Mouse (Mus musculus) testis, postnatal 14 days (tissue): ENCODE measurements around the gene Hs3st3b1.

ENCODE experiments used
- DNase-seq: peaks from one replicate; pipeline ENCODE4 v3.0.0; 2021; ENCODE audit warnings: low spot score

Gene Hs3st3b1

GRCm38 (mm10) chr11:63923386-63923785 lies 1.3 kb upstream of the Hs3st3b1 start:
- DNase-seq: no peak

- DNase-seq: no peak
Observed at GRCm38 (mm10) chr11:63921044-63921951, 792 bp downstream of the Hs3st3b1 start.

GRCm38 (mm10) chr11:63920531-63920930 lies 1.6 kb downstream of the Hs3st3b1 start:
- peak; percentile 71 for DNase-seq

- DNase-seq: no peak
Observed at GRCm38 (mm10) chr11:63919211-63920098, 2.6 kb downstream of the Hs3st3b1 start.

GRCm38 (mm10) chr11:63918321-63919105 lies 3.6 kb downstream of the Hs3st3b1 start:
- no peak for DNase-seq

GRCm38 (mm10) chr11:63917561-63917960 lies 4.5 kb downstream of the Hs3st3b1 start:
- DNase-seq: no peak

GRCm38 (mm10) chr11:63914388-63914787 lies 7.7 kb downstream of the Hs3st3b1 start:
- peak; percentile 82 for DNase-seq

- DNase-seq: no peak
Observed at GRCm38 (mm10) chr11:63913936-63914335, 8.2 kb downstream of the Hs3st3b1 start.

GRCm38 (mm10) chr11:63911001-63911400 lies 11.1 kb downstream of the Hs3st3b1 start:
- DNase-seq: no peak

- no peak for DNase-seq
Observed at GRCm38 (mm10) chr11:63909961-63910360, 12.1 kb downstream of the Hs3st3b1 start.

GRCm38 (mm10) chr11:63908500-63908899 lies 13.6 kb downstream of the Hs3st3b1 start:
- DNase-seq: no peak

GRCm38 (mm10) chr11:63906552-63907353 lies 15.3 kb downstream of the Hs3st3b1 start:
- DNase-seq: no peak

- no peak for DNase-seq
Observed at GRCm38 (mm10) chr11:63904787-63905186, 17.3 kb downstream of the Hs3st3b1 start.

- DNase-seq: no peak
Observed at GRCm38 (mm10) chr11:63898509-63899168, 23.5 kb downstream of the Hs3st3b1 start.

- no peak for DNase-seq
Observed at GRCm38 (mm10) chr11:63897856-63898508, 24.1 kb downstream of the Hs3st3b1 start.

GRCm38 (mm10) chr11:63897011-63897410 lies 25.1 kb downstream of the Hs3st3b1 start:
- no peak for DNase-seq

- no peak for DNase-seq
Observed at GRCm38 (mm10) chr11:63894188-63894587, 27.9 kb downstream of the Hs3st3b1 start.

- no peak for DNase-seq
Observed at GRCm38 (mm10) chr11:63893557-63893956, 28.5 kb downstream of the Hs3st3b1 start.

- no peak for DNase-seq
Observed at GRCm38 (mm10) chr11:63891479-63892020, 30.5 kb downstream of the Hs3st3b1 start.

GRCm38 (mm10) chr11:63883385-63883784 lies 38.7 kb downstream of the Hs3st3b1 start:
- no peak for DNase-seq
